Mouse (Mus musculus) intestine, embryonic 16.5 days (tissue): ENCODE measurements around the gene Rps6kc1. TPM values are rescaled to one million over a fixed set of nuclear protein-coding genes. Genes with fewer than 3 reads are reported as not detected.

Experiments
- ATAC-seq: fragments of 200-750 bp; cut with Nextera tagmentation; 2 replicates; pipeline ENCODE4 v1.8.0; 2017; ENCODE audit warnings: moderate TSS enrichment, moderate library complexity
- H3K27ac ChIP-seq: fragments of 300-500 bp; sonication (generic); 2 replicates; pipeline ENCODE4 v1.5.1; 2014; ENCODE audit warnings: mild to moderate bottlenecking, low read length
- H3K27me3 ChIP-seq: fragments of 300-500 bp; sonication (generic); replicated peaks from 2 replicates; pipeline ENCODE4 v1.6.1; 2014; ENCODE audit warnings: low read length, control low read depth, mixed read lengths; ENCODE audit not compliant: control insufficient read depth, insufficient read depth
- H3K36me3 ChIP-seq: fragments of 300-500 bp; sonication (generic); 2 replicates; pipeline ENCODE4 v1.6.1; 2014; ENCODE audit warnings: low read length, control low read depth; ENCODE audit not compliant: control insufficient read depth, insufficient read depth
- H3K4me1 ChIP-seq: fragments of 300-500 bp; sonication (generic); 2 replicates; pipeline ENCODE4 v1.6.1; 2014; ENCODE audit warnings: low read length, control low read depth, mixed read lengths; ENCODE audit not compliant: control insufficient read depth, insufficient read depth
- H3K4me2 ChIP-seq: fragments of 300-500 bp; sonication (generic); 2 replicates; pipeline ENCODE4 v1.6.1; 2014; ENCODE audit warnings: low read depth, low read length, control low read depth
- H3K4me3 ChIP-seq: fragments of 300-500 bp; sonication (generic); 2 replicates; pipeline ENCODE4 v1.5.1; 2014; ENCODE audit warnings: mild to moderate bottlenecking, low read length
- H3K9ac ChIP-seq: fragments of 300-500 bp; sonication (generic); 2 replicates; pipeline ENCODE4 v1.6.1; 2014; ENCODE audit warnings: low read depth, low read length
- H3K9me3 ChIP-seq: fragments of 300-500 bp; sonication (generic); 2 replicates; pipeline ENCODE4 v1.6.1; 2016; ENCODE audit warnings: low read length, control low read depth; ENCODE audit not compliant: control insufficient read depth
- WGBS: fragments of 180-500 bp; shearing (Covaris S2); extraction: QIAGEN DNeasy Blood & Tissue Kit; methylation state at CpG from one replicate; pipeline ENCODE4 v1.1.7; 2014; 5-methylcytosine and 5-hydroxymethylcytosine counted together
- polyA plus RNA-seq: library from polyadenylated mRNA; unstranded; fragments of >200 nt; fragmentation: Nextera tagmentation; extraction: Ambion mirVana; gene quantifications from 2 replicates; pipeline ENCODE4 v1.2.1, GENCODE M21; 2015

The Rps6kc1 gene
- polyA plus RNA-seq, 1 experiment from 2014 or later = 11.8 TPM

DNA sequence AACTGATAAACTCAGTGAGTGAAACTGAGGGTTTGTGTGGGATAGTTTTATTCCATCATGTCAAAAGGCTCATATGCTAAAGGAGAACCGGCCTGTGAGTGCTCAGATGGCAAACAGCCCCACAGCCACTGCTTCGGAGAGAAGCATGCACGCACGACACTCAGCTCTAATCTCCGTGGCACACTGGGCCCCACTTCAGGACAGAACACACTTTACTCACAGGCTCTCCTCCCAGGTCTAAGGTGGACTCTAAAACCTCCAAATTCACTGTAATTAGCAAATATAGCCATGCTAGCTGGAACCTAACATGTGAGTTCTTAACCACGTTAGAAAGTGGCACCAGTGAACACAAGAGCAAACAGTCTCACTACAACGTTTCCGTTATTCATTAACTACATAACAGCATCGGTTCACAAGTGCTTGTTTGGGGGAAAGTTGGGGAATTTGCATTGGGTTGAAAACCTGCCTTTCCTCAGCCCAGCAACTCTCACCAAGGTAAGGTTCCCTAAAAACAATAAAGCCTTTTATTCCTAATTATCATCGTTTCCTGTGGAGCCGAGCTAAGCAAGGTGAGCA lies 114.0 kb downstream of the Rps6kc1 start:
- H3K4me3 ChIP-seq = no peak overlapping the region
- no peak overlapping the region for H3K9ac ChIP-seq
- ATAC-seq = peak; percentile 48
- no peaks in the 10 kb centered on the region for H3K9me3 ChIP-seq
- H3K36me3 ChIP-seq = 0 out of 2 replicates have a peak, but pooled peaks cover 2% of the 10 kb centered on the region
- no peaks in the 10 kb centered on the region for H3K27me3 ChIP-seq
- H3K27ac ChIP-seq = no peak overlapping the region
- no peaks in the 10 kb centered on the region for H3K4me1 ChIP-seq
- no peak overlapping the region for H3K4me2 ChIP-seq
- 57% methylated on average over 11 of the region's 11 CpGs for WGBS

GRCm38 (mm10) chr1:190796745-190797482 lies 114.7 kb downstream of the Rps6kc1 start:
- 50% methylated on average over 7 of the region's 7 CpGs for WGBS
- Histone ChIP-seq H3K36me3 (0 out of 2 replicates have a peak, but pooled peaks cover 2% of the 10 kb centered on the region), H3K4me3 (no peak overlapping the region), H3K9me3 (no peaks in the 10 kb centered on the region), H3K4me1 (no peaks in the 10 kb centered on the region), H3K27ac (no peak overlapping the region), H3K9ac (no peak overlapping the region), H3K4me2 (no peak overlapping the region), H3K27me3 (no peaks in the 10 kb centered on the region)
- peak; percentile 70 for ATAC-seq

DNA sequence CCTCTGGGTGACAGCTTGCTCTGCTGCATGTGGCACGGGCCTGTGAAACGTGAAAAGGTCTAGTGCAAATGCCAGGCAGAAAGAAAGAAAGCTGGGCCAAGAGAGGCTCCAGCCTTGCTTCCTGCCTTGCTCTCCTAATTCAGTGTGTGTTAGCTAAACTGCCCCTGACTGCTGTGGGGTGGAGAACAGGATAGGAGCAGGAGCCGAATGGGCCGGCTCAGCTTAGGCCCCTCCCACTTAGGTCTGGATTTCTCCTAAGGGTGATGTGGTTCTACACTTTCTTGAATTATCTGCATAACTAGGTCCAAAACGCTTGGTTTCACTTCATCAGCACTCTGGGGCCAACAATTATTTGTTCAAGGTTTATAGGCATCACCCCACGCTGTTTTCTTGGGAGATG lies 119.9 kb downstream of the Rps6kc1 start:
- H3K4me1 ChIP-seq = no peaks in the 10 kb centered on the region
- no peak overlapping the region for H3K4me3 ChIP-seq
- no peak overlapping the region for H3K4me2 ChIP-seq
- no peaks in the 10 kb centered on the region for H3K9me3 ChIP-seq
- WGBS = 78% methylated on average over 6 of the region's 6 CpGs
- no peak overlapping the region for H3K9ac ChIP-seq
- H3K27me3 ChIP-seq = no peaks in the 10 kb centered on the region
- no peak overlapping the region for H3K27ac ChIP-seq
- H3K36me3 ChIP-seq = no peaks in the 10 kb centered on the region
- ATAC-seq = no peak

- Histone ChIP-seq H3K27me3 (no peaks in the 10 kb centered on the region), H3K36me3 (no peaks in the 10 kb centered on the region), H3K9ac (no peak overlapping the region), H3K4me2 (no peak overlapping the region), H3K4me1 (no peaks in the 10 kb centered on the region), H3K9me3 (no peaks in the 10 kb centered on the region), H3K4me3 (no peak overlapping the region), H3K27ac (no peak overlapping the region)
- 81% methylated on average over 6 of the region's 6 CpGs for WGBS
- no peak for ATAC-seq
Measured at GRCm38 (mm10) chr1:190790720-190791119, 120.8 kb downstream of the Rps6kc1 start.

GRCm38 (mm10) chr1:190777660-190778059 lies 133.9 kb downstream of the Rps6kc1 start:
- Histone ChIP-seq H3K36me3 (no peaks in the 10 kb centered on the region), H3K4me1 (no peaks in the 10 kb centered on the region), H3K9ac (no peak overlapping the region), H3K27me3 (no peaks in the 10 kb centered on the region), H3K9me3 (no peaks in the 10 kb centered on the region), H3K27ac (no peak overlapping the region), H3K4me3 (no peak overlapping the region), H3K4me2 (no peak overlapping the region)
- WGBS = 60% methylated on average over 6 of the region's 6 CpGs
- no peak for ATAC-seq

DNA sequence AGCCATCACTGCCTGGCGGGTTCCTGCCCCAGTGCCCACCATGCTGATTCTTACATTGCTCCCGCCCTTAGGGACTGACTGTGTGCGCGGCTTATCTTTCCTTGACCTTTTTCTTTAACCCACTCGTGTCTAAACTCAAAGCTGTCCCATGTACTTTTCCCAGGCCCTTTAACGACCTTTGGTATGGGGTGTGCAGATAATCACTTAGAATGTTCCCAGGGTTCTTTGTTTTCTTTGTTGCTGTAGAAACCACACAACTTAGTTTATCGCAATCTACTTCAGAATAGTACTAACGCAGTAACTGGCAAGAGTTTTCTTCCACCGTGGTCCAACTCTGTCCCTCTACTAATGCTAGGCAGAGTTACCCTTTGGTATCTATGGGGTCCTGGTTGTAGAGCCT lies 135.3 kb downstream of the Rps6kc1 start:
- no peak overlapping the region for H3K4me2 ChIP-seq
- peaks cover 6% of the 10 kb centered on the region; the same call in 1 of the 2 replicates for H3K4me1 ChIP-seq
- H3K27ac ChIP-seq = no peak overlapping the region
- H3K27me3 ChIP-seq = no peaks in the 10 kb centered on the region
- no peak overlapping the region for H3K4me3 ChIP-seq
- WGBS = 85% methylated on average over 9 of the region's 9 CpGs
- ATAC-seq = peak; percentile 54
- no peaks in the 10 kb centered on the region for H3K36me3 ChIP-seq
- H3K9ac ChIP-seq = no peak overlapping the region
- no peaks in the 10 kb centered on the region for H3K9me3 ChIP-seq

GRCm38 (mm10) chr1:190772088-190772885 lies 139.3 kb downstream of the Rps6kc1 start:
- Histone ChIP-seq H3K4me2 (no peak overlapping the region), H3K9ac (no peak overlapping the region), H3K4me3 (no peak overlapping the region), H3K36me3 (no peaks in the 10 kb centered on the region), H3K27me3 (no peaks in the 10 kb centered on the region), H3K9me3 (no peaks in the 10 kb centered on the region), H3K27ac (no peak overlapping the region), H3K4me1 (peaks cover 6% of the 10 kb centered on the region; the same call in 1 of the 2 replicates)
- 62% methylated on average over 13 of the region's 13 CpGs for WGBS
- ATAC-seq = no peak

DNA sequence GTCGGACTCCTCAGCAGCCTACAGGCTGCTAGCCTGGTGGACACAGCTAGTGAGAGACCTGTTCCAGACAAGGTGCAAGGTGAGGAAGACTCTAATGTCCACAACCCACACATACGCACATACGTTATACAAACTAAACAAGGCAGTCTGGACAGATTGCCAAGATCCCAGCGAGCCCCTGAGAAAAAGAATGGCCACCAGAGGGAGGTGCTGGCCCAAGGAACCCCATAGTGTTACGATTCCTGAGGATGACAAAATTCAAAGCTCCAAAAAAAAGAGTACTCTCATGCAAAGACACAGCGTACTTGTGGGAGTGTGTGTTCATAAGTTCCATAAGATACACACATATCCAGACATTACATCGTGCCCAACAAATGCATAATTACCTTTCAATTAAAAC lies 141.8 kb downstream of the Rps6kc1 start:
- Histone ChIP-seq H3K9me3 (no peaks in the 10 kb centered on the region), H3K4me1 (peaks cover 6% of the 10 kb centered on the region; the same call in 1 of the 2 replicates), H3K27ac (no peak overlapping the region), H3K4me2 (no peak overlapping the region), H3K9ac (no peak overlapping the region), H3K36me3 (no peaks in the 10 kb centered on the region), H3K27me3 (no peaks in the 10 kb centered on the region), H3K4me3 (no peak overlapping the region)
- WGBS = 79% methylated on average over 7 of the region's 7 CpGs
- no peak for ATAC-seq

DNA sequence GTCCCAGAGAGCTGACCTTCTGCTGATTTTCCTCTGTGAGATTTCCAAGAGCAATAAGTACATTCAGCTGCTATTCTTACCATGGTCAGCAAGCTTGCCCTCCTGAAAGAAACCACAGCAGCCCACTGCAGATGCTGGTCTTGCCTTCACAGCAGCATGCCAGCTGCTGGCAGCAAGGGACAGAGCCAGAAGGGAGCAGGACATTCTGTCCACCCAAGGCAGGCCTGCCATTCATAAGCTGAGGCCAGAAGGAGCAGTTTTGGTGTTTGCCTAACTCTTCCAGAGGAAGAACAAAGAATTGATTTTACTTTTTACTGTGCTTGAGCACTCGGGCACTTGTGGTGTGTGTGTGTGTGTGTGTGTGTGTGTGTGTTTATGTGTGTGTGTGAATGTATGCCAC lies 143.3 kb downstream of the Rps6kc1 start:
- Histone ChIP-seq H3K4me3 (no peak overlapping the region), H3K4me2 (no peak overlapping the region), H3K9ac (no peak overlapping the region), H3K27me3 (no peaks in the 10 kb centered on the region), H3K4me1 (peaks cover 6% of the 10 kb centered on the region; the same call in 1 of the 2 replicates), H3K9me3 (no peaks in the 10 kb centered on the region), H3K36me3 (no peaks in the 10 kb centered on the region), H3K27ac (no peak overlapping the region)
- ATAC-seq = no peak
- 48% methylated on average over 1 of the region's 1 CpGs for WGBS
